13 mouse cellular contexts compared by ENCODE assay signal in the genomic region with DNA sequence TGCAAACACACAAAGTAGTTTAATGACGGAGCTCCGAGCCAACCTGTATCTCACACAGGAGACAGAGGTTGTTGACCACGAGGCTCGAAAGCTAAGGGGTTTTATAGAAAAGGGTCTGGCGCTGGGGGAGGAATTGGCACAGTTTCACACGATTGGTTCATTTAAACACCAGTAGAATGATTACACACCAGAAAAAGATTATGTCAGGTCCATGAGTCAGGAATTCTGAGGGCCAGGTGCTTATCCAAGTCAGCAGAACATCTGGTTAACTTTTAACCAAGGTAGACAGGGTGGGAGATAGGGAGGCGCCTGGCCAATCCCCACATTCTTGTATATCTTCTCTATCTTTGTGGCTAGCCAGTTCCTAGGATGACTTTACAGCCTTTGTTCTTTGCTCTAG. TPM values are rescaled to one million over a fixed set of nuclear protein-coding genes. Genes with fewer than 3 reads are reported as not detected.
"Had no signal": no experiment of that assay in that cellular context is flagged by ENCODE, and none has a peak within 500 bp of the region (broad histone marks: within the 10 kb centered on the region; RNA-seq: fewer than 3 reads in every experiment).

No protein-coding gene starts in this region.

RNA-seq across cellular contexts. Expression of gene Gm10772, which starts 35.8 kb away (rescaled TPM):
- polyA plus RNA-seq: neural tube, embryonic 13.5 days; neural tube, embryonic 14.5 days; neural tube, embryonic 15.5 days; small intestine, adult 2 months; spleen, adult 2 months; stomach, embryonic 14.5 days; stomach, embryonic 15.5 days; stomach, embryonic 16.5 days; stomach, postnatal 0 days; testis, adult 2 months; thymus, adult 2 months; thymus, postnatal 0 days; urinary bladder, adult 2 months had no signal
